Mouse (Mus musculus): Measurements from ENCODE around the gene Gadd45gip1. TPM values are rescaled to one million over a fixed set of nuclear protein-coding genes. Genes with fewer than 3 reads are reported as not detected.

Gadd45gip1 gene
- polyA plus RNA-seq, 1 experiment from 2014 or later: 49.6 TPM

- H3K9me3 ChIP-seq: no peaks in the 10 kb centered on the region
- peaks cover 73% of the 10 kb centered on the region for H3K36me3 ChIP-seq (replicated peaks)
- no peak overlapping the region for H3K27ac ChIP-seq
- WGBS: 59% methylated on average over 8 of the region's 8 CpGs
- DNase-seq (ENCODE audit: extremely low spot score, low spot score): no peak
- H3K4me1 ChIP-seq: peaks cover 64% of the 10 kb centered on the region
- 0 out of 2 replicates have a peak overlapping the region, but pooled peaks have one; percentile 5 for H3K4me3 ChIP-seq
- H3K27me3 ChIP-seq (ENCODE audit: poor library complexity, severe bottlenecking): no peaks in the 10 kb centered on the region
Observed at GRCm38 (mm10) chr8:84837149-84837911, 6.0 kb downstream of the Gadd45gip1 start.

GRCm38 (mm10) chr8:84837912-84838470 is 6.7 kb downstream of the Gadd45gip1 start:
- Histone ChIP-seq H3K27ac (0 out of 2 replicates have a peak overlapping the region, but pooled peaks have one; percentile 20), H3K4me3 (peak overlapping the region; percentile 5; the same call in 1 of the 2 replicates), H3K9me3 (no peaks in the 10 kb centered on the region), H3K27me3 (ENCODE audit: poor library complexity, severe bottlenecking) (no peaks in the 10 kb centered on the region), H3K36me3 (replicated peaks) (peaks cover 80% of the 10 kb centered on the region), H3K4me1 (peaks cover 62% of the 10 kb centered on the region)
- WGBS: 90% methylated on average over 15 of the region's 15 CpGs
- DNase-seq (ENCODE audit: extremely low spot score, low spot score): no peak

GRCm38 (mm10) chr8:84838513-84838912 is 7.2 kb downstream of the Gadd45gip1 start:
- peak overlapping the region; percentile 5; the same call in 1 of the 2 replicates for H3K4me3 ChIP-seq
- 0 out of 2 replicates have a peak overlapping the region, but pooled peaks have one; percentile 20 for H3K27ac ChIP-seq
- H3K27me3 ChIP-seq (ENCODE audit: poor library complexity, severe bottlenecking): no peaks in the 10 kb centered on the region
- H3K9me3 ChIP-seq: no peaks in the 10 kb centered on the region
- WGBS: 94% methylated on average over 5 of the region's 5 CpGs
- peaks cover 61% of the 10 kb centered on the region for H3K4me1 ChIP-seq
- peaks cover 81% of the 10 kb centered on the region for H3K36me3 ChIP-seq (replicated peaks)
- no peak for DNase-seq (ENCODE audit: extremely low spot score, low spot score)

GRCm38 (mm10) chr8:84839411-84839810 is 8.1 kb downstream of the Gadd45gip1 start:
- Histone ChIP-seq H3K9me3 (no peaks in the 10 kb centered on the region), H3K27me3 (ENCODE audit: poor library complexity, severe bottlenecking) (no peaks in the 10 kb centered on the region), H3K4me1 (peaks cover 60% of the 10 kb centered on the region), H3K36me3 (replicated peaks) (peaks cover 81% of the 10 kb centered on the region), H3K27ac (no peak overlapping the region; the same call in 1 of the 2 replicates), H3K4me3 (peak overlapping the region; percentile 71)
- no peak for DNase-seq (ENCODE audit: extremely low spot score, low spot score)
- WGBS: 94% methylated on average over 2 of the region's 2 CpGs

- H3K36me3 ChIP-seq (replicated peaks): peaks cover 81% of the 10 kb centered on the region
- H3K4me3 ChIP-seq: peak overlapping the region; percentile 71
- no peak for DNase-seq (ENCODE audit: extremely low spot score, low spot score)
- 6% methylated on average over 7 of the region's 7 CpGs for WGBS
- H3K4me1 ChIP-seq: peaks cover 60% of the 10 kb centered on the region
- no peaks in the 10 kb centered on the region for H3K9me3 ChIP-seq
- H3K27ac ChIP-seq: peak overlapping the region; percentile 97
- no peaks in the 10 kb centered on the region for H3K27me3 ChIP-seq (ENCODE audit: poor library complexity, severe bottlenecking)
Observed at GRCm38 (mm10) chr8:84839875-84840247, 8.5 kb downstream of the Gadd45gip1 start.

- no peaks in the 10 kb centered on the region for H3K9me3 ChIP-seq
- peak within 1 kb of the TSS; percentile 71 for H3K4me3 ChIP-seq
- peak within 1 kb of the TSS; percentile 97 for H3K27ac ChIP-seq
- H3K36me3 ChIP-seq (replicated peaks): peaks cover 82% of the 10 kb centered on the region
- WGBS: under 1% methylated on average over 55 of the region's 55 CpGs
- peaks cover 63% of the 10 kb centered on the region for H3K4me1 ChIP-seq
- peak; percentile 93 for DNase-seq (ENCODE audit: extremely low spot score, low spot score)
- no peaks in the 10 kb centered on the region for H3K27me3 ChIP-seq (ENCODE audit: poor library complexity, severe bottlenecking)
Observed at GRCm38 (mm10) chr8:84840248-84840999, 9.1 kb downstream of the Gadd45gip1 start, which contains the start of gene Rad23a. Gene Rad23a, minus strand, starts transcription at chr8:84840665.

- H3K36me3 ChIP-seq (replicated peaks): peaks cover 78% of the 10 kb centered on the region
Observed at GRCm38 (mm10) chr8:84841514-84841913, 10.2 kb downstream of the Gadd45gip1 start.

GRCm38 (mm10) chr8:84844397-84845070 is 13.2 kb downstream of the Gadd45gip1 start:
- Histone ChIP-seq H3K36me3 (replicated peaks) (peaks cover 51% of the 10 kb centered on the region), H3K27me3 (ENCODE audit: poor library complexity, severe bottlenecking) (no peaks in the 10 kb centered on the region), H3K4me1 (peaks cover 48% of the 10 kb centered on the region), H3K27ac (no peak overlapping the region), H3K9me3 (no peaks in the 10 kb centered on the region), H3K4me3 (peak overlapping the region; percentile 97)
- WGBS: 91% methylated on average over 9 of the region's 9 CpGs
- no peak for DNase-seq (ENCODE audit: extremely low spot score, low spot score)

More at GRCm38 (mm10) chr8:84841514-84841913, 10.2 kb downstream of the Gadd45gip1 start:
- H3K27ac ChIP-seq: no peak overlapping the region
- DNase-seq (ENCODE audit: extremely low spot score, low spot score): no peak
- WGBS: 87% methylated on average over 1 of the region's 1 CpGs
- H3K27me3 ChIP-seq (ENCODE audit: poor library complexity, severe bottlenecking): no peaks in the 10 kb centered on the region
- peaks cover 64% of the 10 kb centered on the region for H3K4me1 ChIP-seq
- no peak overlapping the region; the same call in 1 of the 2 replicates for H3K4me3 ChIP-seq
- H3K9me3 ChIP-seq: no peaks in the 10 kb centered on the region

GRCm38 (mm10) chr8:84845355-84846093 is 14.2 kb downstream of the Gadd45gip1 start:
- Histone ChIP-seq H3K4me1 (peaks cover 41% of the 10 kb centered on the region), H3K36me3 (replicated peaks) (peaks cover 51% of the 10 kb centered on the region), H3K4me3 (peak overlapping the region; percentile 97), H3K27me3 (ENCODE audit: poor library complexity, severe bottlenecking) (no peaks in the 10 kb centered on the region), H3K9me3 (no peaks in the 10 kb centered on the region), H3K27ac (peak overlapping the region; percentile 97)
- peak; percentile 56 for DNase-seq (ENCODE audit: extremely low spot score, low spot score)
- 25% methylated on average over 12 of the region's 12 CpGs for WGBS

- no peaks in the 10 kb centered on the region for H3K9me3 ChIP-seq
- 2% methylated on average over 30 of the region's 30 CpGs for WGBS
- no peaks in the 10 kb centered on the region for H3K27me3 ChIP-seq (ENCODE audit: poor library complexity, severe bottlenecking)
- peaks cover 41% of the 10 kb centered on the region for H3K4me1 ChIP-seq
- DNase-seq (ENCODE audit: extremely low spot score, low spot score): no peak
- peak overlapping the region; percentile 97 for H3K27ac ChIP-seq
- H3K4me3 ChIP-seq: peak overlapping the region; percentile 97
- H3K36me3 ChIP-seq (replicated peaks): peaks cover 49% of the 10 kb centered on the region
Observed at GRCm38 (mm10) chr8:84846094-84846721, 14.9 kb downstream of the Gadd45gip1 start.

Data from forebrain, embryonic 10.5 days (tissue).